Mouse (Mus musculus) liver, embryonic 11.5 days (tissue): ENCODE data around the gene Slc1a2. TPM values are rescaled to one million over a fixed set of nuclear protein-coding genes. Genes with fewer than 3 reads are reported as not detected.

Experiments used
- ATAC-seq: fragments of 200-750 bp; cut with Nextera tagmentation; replicated peaks from 2 replicates; pipeline ENCODE4 v1.8.0; 2017; ENCODE audit warnings: moderate number of reproducible peaks, mild to moderate bottlenecking, moderate TSS enrichment, moderate library complexity; ENCODE audit not compliant: low FRiP score
- DNase-seq: peaks from one replicate; pipeline ENCODE4 v3.0.0-alpha.2; 2017; ENCODE audit warnings: low spot score
- H3K27ac ChIP-seq: fragments of 300-500 bp; sonication (generic); 2 replicates; pipeline ENCODE4 v1.5.1; 2014; ENCODE audit warnings: mild to moderate bottlenecking, low read depth, low read length, control low read depth
- H3K27me3 ChIP-seq: fragments of 300-500 bp; sonication (generic); replicated peaks from 2 replicates; pipeline ENCODE4 v1.6.1; 2014; ENCODE audit warnings: low read length, mixed read lengths; ENCODE audit not compliant: control insufficient read depth, insufficient read depth
- H3K36me3 ChIP-seq: fragments of 300-500 bp; sonication (generic); 2 replicates; pipeline ENCODE4 v1.6.1; 2014; ENCODE audit warnings: mild to moderate bottlenecking, low read length, moderate library complexity, mixed read lengths; ENCODE audit not compliant: control insufficient read depth, insufficient read depth
- H3K4me1 ChIP-seq: fragments of 300-500 bp; sonication (generic); replicated peaks from 2 replicates; pipeline ENCODE4 v1.6.1; 2014; ENCODE audit warnings: low read length, mixed read lengths; ENCODE audit not compliant: control insufficient read depth, insufficient read depth
- H3K4me2 ChIP-seq: fragments of 300-500 bp; sonication (generic); 2 replicates; pipeline ENCODE4 v1.6.1; 2014; ENCODE audit warnings: mild to moderate bottlenecking, control low read depth, moderate library complexity
- H3K4me3 ChIP-seq: fragments of 300-500 bp; sonication (generic); 2 replicates; pipeline ENCODE4 v1.5.1; 2014; ENCODE audit warnings: low read depth, low read length, control low read depth
- H3K9ac ChIP-seq: fragments of 300-500 bp; sonication (generic); 2 replicates; pipeline ENCODE4 v1.6.1; 2014; ENCODE audit warnings: low read depth, low read length, control low read depth
- H3K9me3 ChIP-seq: fragments of 300-500 bp; sonication (generic); 2 replicates; pipeline ENCODE4 v1.6.1; 2016; ENCODE audit warnings: low read length, inconsistent platforms, mixed read lengths; ENCODE audit not compliant: control insufficient read depth
- WGBS: fragments of 180-500 bp; shearing (Covaris S2); extraction: QIAGEN DNeasy Blood & Tissue Kit; methylation state at CpG from one replicate; pipeline ENCODE4 v1.1.7; 2014; 5-methylcytosine and 5-hydroxymethylcytosine counted together
- polyA plus RNA-seq: library from polyadenylated mRNA; unstranded; fragments of >200 nt; fragmentation: Nextera tagmentation; extraction: Ambion mirVana; gene quantifications from 2 replicates; pipeline ENCODE4 v1.2.1, GENCODE M21; 2014

The Slc1a2 gene
- polyA plus RNA-seq, 1 experiment from 2014 or later = 0.43 TPM

GRCm38 (mm10) chr2:102831547-102831946 is 173.1 kb downstream of the Slc1a2 start:
- no peaks in the 10 kb centered on the region for H3K27me3 ChIP-seq
- H3K36me3 ChIP-seq = no peaks in the 10 kb centered on the region
- no peak overlapping the region for H3K27ac ChIP-seq
- H3K9me3 ChIP-seq = no peaks in the 10 kb centered on the region
- no peak overlapping the region for H3K9ac ChIP-seq
- H3K4me3 ChIP-seq = no peak overlapping the region
- no peaks in the 10 kb centered on the region for H3K4me1 ChIP-seq
- no peak overlapping the region for H3K4me2 ChIP-seq
- ATAC-seq (no peak), DNase-seq (no peak)

GRCm38 (mm10) chr2:102838179-102838578 is 179.7 kb downstream of the Slc1a2 start:
- Histone ChIP-seq H3K4me1 (no peaks in the 10 kb centered on the region), H3K4me3 (no peak overlapping the region), H3K27me3 (no peaks in the 10 kb centered on the region), H3K36me3 (no peaks in the 10 kb centered on the region; the same call in 1 of the 2 replicates), H3K27ac (no peak overlapping the region), H3K9ac (no peak overlapping the region), H3K4me2 (no peak overlapping the region), H3K9me3 (no peaks in the 10 kb centered on the region)
- no peak for DNase-seq
- ATAC-seq = no peak
- WGBS = 91% methylated on average over 7 of the region's 7 CpGs

Other genes with a start within 250 kb of the Slc1a2 start
- gene Fjx1, start 206.2 kb upstream of the Slc1a2 start, polyA plus RNA-seq = 4.2 and 4.3 TPM in 2 replicates
- 3.3 and 4.7 TPM in 2 replicates for gene Pamr1, start 108.6 kb upstream of the Slc1a2 start, polyA plus RNA-seq
- 25.9 and 28.1 TPM in 2 replicates for gene Cd44, start 243.0 kb downstream of the Slc1a2 start, polyA plus RNA-seq